Mouse (Mus musculus) small intestine, adult 2 months (tissue): Measurements from ENCODE around the gene Pcdh15.

Source experiments
- CTCF ChIP-seq: fragments of 200-500 bp; IDR thresholded peaks from 2 replicates; pipeline ENCODE4 v1.5.1; 2012; ENCODE audit warnings: low read depth, mild to moderate bottlenecking, control low read depth, inconsistent platforms, low read length, moderate library complexity, mixed read lengths; ENCODE audit not compliant: insufficient replicate concordance, insufficient read length; ENCODE audit errors: extremely low read depth
- POLR2A ChIP-seq: fragments of 200-500 bp; IDR thresholded peaks from 2 replicates; pipeline ENCODE4 v1.6.1; 2012; ENCODE audit warnings: low read depth, mild to moderate bottlenecking, control low read depth, inconsistent platforms, low read length, moderate library complexity

GRCm38 (mm10) chr10:74269637-74270269 lies 1170.6 kb downstream of the Pcdh15 start:
- TF ChIP-seq CTCF (no peak), POLR2A (no peak)
